Mouse (Mus musculus): ENCODE data around the gene Otulin.

DNA sequence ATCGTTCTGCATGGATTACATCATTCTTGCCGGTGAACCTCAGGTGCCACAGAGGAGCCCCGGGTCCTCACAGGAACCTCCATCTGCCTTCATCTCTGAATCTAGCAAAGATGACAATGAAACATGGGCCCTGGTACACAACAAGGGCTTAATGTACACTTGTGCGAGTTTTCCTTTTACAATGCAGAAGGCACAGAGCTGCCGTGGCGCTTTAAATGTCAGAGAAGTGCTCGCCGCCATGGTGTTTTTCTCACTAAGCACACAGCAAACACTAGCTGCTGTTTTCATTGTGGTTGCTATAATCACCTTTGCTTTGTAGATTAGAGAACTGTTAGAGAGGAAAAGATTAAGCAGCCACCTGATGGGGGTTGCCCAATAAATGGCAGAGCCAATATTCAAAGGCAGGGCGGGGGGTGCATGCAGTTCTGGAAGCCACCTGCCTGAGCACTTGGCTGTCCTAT is 37.5 kb upstream of the Otulin start:
- no peak for TF ChIP-seq POLR2A (IDR thresholded peaks at IDR 0.05; ENCODE audit: extremely low read depth, insufficient read depth, low read length)
- TF ChIP-seq CTCF (IDR thresholded peaks at IDR 0.05; ENCODE audit: low read depth, low read length), result no peak

Measured in liver, adult 2 months (tissue).